Mouse (Mus musculus): ENCODE results near the gene Tma7.

GRCm38 (mm10) chr9:109120956-109121355 is 38.6 kb upstream of the Tma7 start:
- no peak for TF ChIP-seq TAL1 (IDR thresholded peaks at IDR 0.05; ENCODE audit: low read length)
- TF ChIP-seq EP300 (IDR thresholded peaks at IDR 0.05; ENCODE audit: low read depth in 1 of 2, low read length in 2 of 2) = no peak
- TF ChIP-seq GATA1 (IDR thresholded peaks at IDR 0.05; ENCODE audit: low read depth, low read length) = no peak
- no peak for TF ChIP-seq CTCF (IDR thresholded peaks at IDR 0.05 in 2 of 3, conservative IDR thresholded peaks at IDR 0.05 in 1 of 3; ENCODE audit: control insufficient read depth in 1 of 3, insufficient read depth in 1 of 3, low read depth in 2 of 3, low read length in 3 of 3, poor library complexity in 1 of 3, severe bottlenecking in 1 of 3)
- TF ChIP-seq MAZ (IDR thresholded peaks at IDR 0.05; ENCODE audit: low read depth, low read length) = no peak
- TF ChIP-seq MAX (IDR thresholded peaks at IDR 0.05; ENCODE audit: low read length) = no peak
- no peak for TF ChIP-seq E2F4 (IDR thresholded peaks at IDR 0.05; ENCODE audit: borderline replicate concordance, low read depth, low read length)
- TF ChIP-seq USF2 (IDR thresholded peaks at IDR 0.05; ENCODE audit: borderline replicate concordance in 1 of 2, insufficient read depth in 1 of 2, low read depth in 1 of 2, low read length in 2 of 2) = no peak
- no peak for TF ChIP-seq MXI1 (IDR thresholded peaks at IDR 0.05; ENCODE audit: low read depth, low read length)
- TF ChIP-seq ZNF384 (IDR thresholded peaks at IDR 0.05; ENCODE audit: low read depth, low read length) = no peak

Data from MEL (cell line).